In genomic region chr7:71500719-71501118, GRCm38 (mm10) we compare ENCODE assay signal across 13 mouse cellular contexts.
DNase-seq lines count a peak whose midpoint lies in the region; ATAC-seq lines count a peak whose summit lies in the region.
"Had no signal": no experiment of that assay in that cellular context is flagged by ENCODE, and none has a peak within 500 bp of the region (broad histone marks: within the 10 kb centered on the region; RNA-seq: fewer than 3 reads in every experiment).

No protein-coding gene starts in this region.

- no peak overlapping the region for H3K4me2 ChIP-seq in lung, embryonic 15.5 days
- no peak overlapping the region for H3K4me2 ChIP-seq in heart, embryonic 12.5 days
- no peak overlapping the region for H3K4me2 ChIP-seq in kidney, embryonic 14.5 days (replicated peaks; ENCODE audit: low read depth, low read length)
- no peak overlapping the region for H3K4me2 ChIP-seq in midbrain, embryonic 13.5 days (replicated peaks)
- no peak overlapping the region for H3K4me2 ChIP-seq in forebrain, embryonic 16.5 days (ENCODE audit: low read length)
- H3K4me2 ChIP-seq: liver, embryonic 13.5 days had no signal

- no peaks in the 10 kb centered on the region for H3K36me3 ChIP-seq in lung, embryonic 15.5 days
- no peaks in the 10 kb centered on the region for H3K36me3 ChIP-seq in heart, embryonic 12.5 days
- H3K36me3 ChIP-seq in kidney, embryonic 14.5 days (ENCODE audit: control insufficient read depth, insufficient read depth, low read length): no peaks in the 10 kb centered on the region
- no peaks in the 10 kb centered on the region for H3K36me3 ChIP-seq in midbrain, embryonic 13.5 days
- no peaks in the 10 kb centered on the region for H3K36me3 ChIP-seq in forebrain, embryonic 16.5 days (ENCODE audit: control insufficient read depth, insufficient read depth)
- H3K36me3 ChIP-seq: liver, embryonic 13.5 days had no signal

- 0 out of 2 replicates have a peak, but pooled peaks have one; percentile 39 for ATAC-seq in lung, embryonic 15.5 days (ENCODE audit: borderline replicate concordance, extremely low read depth, low FRiP score, low TSS enrichment)
- ATAC-seq in heart, embryonic 12.5 days (ENCODE audit: insufficient number of reproducible peaks, low FRiP score): peak; percentile 51
- ATAC-seq in kidney, embryonic 14.5 days (ENCODE audit: low FRiP score, low TSS enrichment): 0 out of 2 replicates have a peak, but pooled peaks have one; percentile 28
- ATAC-seq in megakaryocyte progenitor cell, adult 5-6 weeks (replicated peaks; ENCODE audit: poor library complexity): peak; percentile 96
- no peak for ATAC-seq in midbrain, embryonic 13.5 days
- ATAC-seq in forebrain, embryonic 16.5 days: no peak
- ATAC-seq: intestine, embryonic 16.5 days had no signal

- H3K9me3 ChIP-seq in lung, embryonic 15.5 days: no peaks in the 10 kb centered on the region
- no peaks in the 10 kb centered on the region for H3K9me3 ChIP-seq in heart, embryonic 12.5 days (replicated peaks)
- H3K9me3 ChIP-seq in kidney, embryonic 14.5 days (ENCODE audit: control insufficient read depth, low read length): no peaks in the 10 kb centered on the region
- no peaks in the 10 kb centered on the region for H3K9me3 ChIP-seq in midbrain, embryonic 13.5 days
- no peaks in the 10 kb centered on the region for H3K9me3 ChIP-seq in forebrain, embryonic 16.5 days (ENCODE audit: control insufficient read depth, low read length)
- H3K9me3 ChIP-seq: liver, embryonic 13.5 days had no signal

- H3K9ac ChIP-seq in lung, embryonic 15.5 days: no peak overlapping the region
- H3K9ac ChIP-seq in heart, embryonic 12.5 days: no peak overlapping the region
- no peak overlapping the region for H3K9ac ChIP-seq in kidney, embryonic 14.5 days (ENCODE audit: low read depth, low read length)
- H3K9ac ChIP-seq in midbrain, embryonic 13.5 days (replicated peaks): no peak overlapping the region
- no peak overlapping the region for H3K9ac ChIP-seq in forebrain, embryonic 16.5 days (replicated peaks; ENCODE audit: low read depth, low read length)
- H3K9ac ChIP-seq: liver, embryonic 13.5 days had no signal

- no peaks in the 10 kb centered on the region for H3K27me3 ChIP-seq in lung, embryonic 15.5 days
- H3K27me3 ChIP-seq in heart, embryonic 12.5 days (replicated peaks): no peaks in the 10 kb centered on the region
- no peaks in the 10 kb centered on the region for H3K27me3 ChIP-seq in kidney, embryonic 14.5 days (ENCODE audit: control insufficient read depth, insufficient read depth, low read length)
- H3K27me3 ChIP-seq in midbrain, embryonic 13.5 days: no peaks in the 10 kb centered on the region
- H3K27me3 ChIP-seq in forebrain, embryonic 16.5 days (replicated peaks; ENCODE audit: control insufficient read depth, insufficient read depth, low read length): no peaks in the 10 kb centered on the region
- H3K27me3 ChIP-seq: liver, embryonic 13.5 days had no signal

- H3K27ac ChIP-seq in lung, embryonic 15.5 days: no peak overlapping the region
- H3K27ac ChIP-seq in heart, embryonic 12.5 days (ENCODE audit: poor library complexity, severe bottlenecking): no peak overlapping the region
- peak overlapping the region; percentile 37; the same call in 1 of the 2 replicates for H3K27ac ChIP-seq in kidney, embryonic 14.5 days (ENCODE audit: low read depth, low read length)
- no peak overlapping the region for H3K27ac ChIP-seq in midbrain, embryonic 13.5 days
- H3K27ac ChIP-seq in forebrain, embryonic 16.5 days (ENCODE audit: low read length): no peak overlapping the region
- H3K27ac ChIP-seq: liver, embryonic 13.5 days had no signal

- H3K4me1 ChIP-seq in lung, embryonic 15.5 days: peaks cover 15% of the 10 kb centered on the region
- H3K4me1 ChIP-seq in heart, embryonic 12.5 days (replicated peaks): no peaks in the 10 kb centered on the region
- H3K4me1 ChIP-seq in kidney, embryonic 14.5 days (ENCODE audit: control insufficient read depth, insufficient read depth, low read length): 0 out of 2 replicates have a peak, but pooled peaks cover 6% of the 10 kb centered on the region
- H3K4me1 ChIP-seq in midbrain, embryonic 13.5 days (replicated peaks): no peaks in the 10 kb centered on the region
- no peaks in the 10 kb centered on the region for H3K4me1 ChIP-seq in forebrain, embryonic 16.5 days (replicated peaks; ENCODE audit: control insufficient read depth, insufficient read depth, low read length)
- H3K4me1 ChIP-seq: liver, embryonic 13.5 days had no signal

- H3K4me3 ChIP-seq in lung, embryonic 15.5 days: no peak overlapping the region
- H3K4me3 ChIP-seq in heart, embryonic 12.5 days: no peak overlapping the region
- H3K4me3 ChIP-seq in kidney, embryonic 14.5 days (ENCODE audit: low read length): no peak overlapping the region
- H3K4me3 ChIP-seq in midbrain, embryonic 13.5 days (replicated peaks): no peak overlapping the region
- no peak overlapping the region for H3K4me3 ChIP-seq in forebrain, embryonic 16.5 days (replicated peaks; ENCODE audit: low read length)
- H3K4me3 ChIP-seq: liver, embryonic 13.5 days; myocyte had no signal

- no peak for DNase-seq in lung, postnatal 25 days (ENCODE audit: low spot score)
- no peak for DNase-seq in cerebellum, postnatal 25 days
- DNase-seq: cerebellum, adult 8-10 months; liver, embryonic 13.5 days; retina, postnatal 1 day had no signal

- WGBS in lung, embryonic 15.5 days: 31% methylated on average over 6 of the region's 6 CpGs
- 53% methylated on average over 6 of the region's 6 CpGs for WGBS in heart, embryonic 12.5 days
- 19% methylated on average over 6 of the region's 6 CpGs for WGBS in kidney, embryonic 14.5 days
- WGBS in midbrain, embryonic 13.5 days: 58% methylated on average over 6 of the region's 6 CpGs
- WGBS in forebrain, embryonic 16.5 days: 63% methylated on average over 6 of the region's 6 CpGs

Comparison
In these comparisons a context has a peak if more than half of its experiments do, and no peak if none do; other contexts are left out.
1. ATAC-seq: peak in lung, embryonic 15.5 days (single experiment), heart, embryonic 12.5 days (single experiment), kidney, embryonic 14.5 days (single experiment) and megakaryocyte progenitor cell, adult 5-6 weeks (single experiment); none in midbrain, embryonic 13.5 days (single experiment) and forebrain, embryonic 16.5 days (single experiment).